Mouse (Mus musculus) right cerebral cortex, postnatal 36 days (tissue): ENCODE data around the gene Rspo1.
"Not testable (repeated sequence)": the region's sequence is repeated elsewhere in the genome, so short reads cannot be mapped to it uniquely, and the experiment has no call there.

Experiments used
- DNase-seq, 2 experiments: peaks; one replicate each; pipeline ENCODE4 v3.0.0; 2022; ENCODE audit warnings: low spot score in 2 of 2, mixed read lengths in 1 of 2

Gene Rspo1

GRCm38 (mm10) chr4:124985671-124986602 is at the start of gene Rspo1:
Gene Rspo1, plus strand, starts transcription at chr4:124986430.
- DNase-seq = no peak

- peak; percentile 95 for DNase-seq
These were observed 49.4 kb upstream of the Rspo1 start, which contains the start of gene 9930104L06Rik for GRCm38 (mm10) chr4:124936613-124937471. Gene 9930104L06Rik, plus strand, starts transcription at chr4:124937048.

GRCm38 (mm10) chr4:124939211-124939610 is 47.0 kb upstream of the Rspo1 start, which contains the start of gene Cdca8:
Gene Cdca8, minus strand, starts transcription at chr4:124939311.
- not testable (repeated sequence) for DNase-seq

GRCm38 (mm10) chr4:124943022-124943421 is 43.2 kb upstream of the Rspo1 start:
- DNase-seq = peak; percentile 34 to 58

DNA sequence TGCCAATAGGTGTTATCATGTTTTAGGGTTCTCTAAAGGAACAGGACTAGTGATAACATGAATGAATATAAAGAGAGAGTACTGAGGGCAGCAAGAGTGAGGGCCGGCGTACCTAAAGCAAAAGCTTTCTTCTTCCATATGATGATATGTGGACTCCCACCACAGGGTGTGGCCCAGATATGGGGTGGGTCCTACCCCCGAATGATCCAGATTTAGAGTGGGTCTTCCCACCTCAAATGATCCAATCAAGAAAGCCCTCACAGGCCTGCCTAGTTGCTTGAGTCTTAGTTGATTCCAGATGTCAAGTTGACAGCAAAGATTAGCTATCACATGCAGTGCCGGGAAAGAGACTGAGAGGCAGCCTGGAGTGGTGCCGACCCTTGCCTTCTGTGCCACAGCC is 42.4 kb upstream of the Rspo1 start:
- DNase-seq = no peak

DNA sequence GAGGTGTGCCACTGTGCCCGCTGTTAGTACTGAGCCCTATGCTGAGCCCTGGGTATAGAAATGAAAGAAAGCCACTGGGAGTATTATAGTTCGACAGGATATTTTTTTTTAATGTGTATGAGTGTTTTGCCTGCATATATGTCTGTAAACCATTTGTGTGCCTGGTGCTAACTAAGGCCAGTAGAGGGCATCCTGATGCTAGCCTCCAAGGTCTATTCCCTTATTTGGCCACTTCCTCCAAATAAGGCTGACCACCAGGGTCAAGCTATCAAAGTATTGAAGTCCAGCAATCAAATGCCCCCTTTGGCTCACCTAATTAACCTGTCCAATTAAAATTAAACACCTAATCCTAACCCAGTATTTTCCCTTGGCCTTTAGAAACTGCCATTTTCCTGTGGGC is 41.3 kb upstream of the Rspo1 start:
- DNase-seq = no peak

- no peak for DNase-seq
These were observed 36.7 kb upstream of the Rspo1 start for GRCm38 (mm10) chr4:124949488-124949887.

DNA sequence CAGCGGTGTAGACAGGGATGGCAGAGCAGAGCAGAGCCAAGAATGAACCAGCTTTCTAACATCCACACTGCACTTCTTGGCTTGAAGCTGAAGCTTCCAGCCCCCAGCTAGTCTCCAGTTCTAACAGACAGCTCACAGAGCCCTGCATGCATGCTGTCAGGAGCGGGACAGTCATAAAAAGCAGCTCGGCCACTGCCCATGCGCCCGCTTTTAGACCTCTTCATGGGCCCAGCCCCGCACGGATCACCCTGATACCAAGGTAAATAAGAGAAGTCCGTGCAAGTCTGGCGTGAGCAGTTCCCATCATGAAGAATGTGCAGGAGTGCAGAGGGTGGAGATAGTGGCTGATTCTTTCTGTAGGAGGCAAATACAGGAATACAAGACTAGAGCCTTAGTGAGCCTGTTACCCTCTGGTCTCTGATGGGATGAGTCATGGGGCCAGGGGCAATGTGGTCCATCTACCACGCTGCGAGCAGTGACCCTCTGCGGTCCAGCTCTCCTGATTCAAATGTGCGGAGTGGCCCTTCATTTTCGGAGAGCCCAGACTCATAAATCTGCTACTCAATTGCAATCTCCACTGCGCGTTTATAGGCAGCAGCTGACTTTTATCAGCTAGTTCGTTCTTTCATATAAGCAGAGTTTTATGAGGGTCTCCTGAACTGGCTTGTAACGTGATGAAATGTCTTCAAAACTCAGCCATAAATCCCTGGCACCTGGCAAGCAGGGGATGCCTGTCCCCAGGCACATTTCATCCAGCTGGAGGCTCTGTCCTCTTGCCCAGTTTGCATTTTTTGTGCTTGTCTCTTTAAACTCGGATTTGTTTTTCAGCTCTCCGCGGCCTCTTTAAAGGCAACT is 35.8 kb upstream of the Rspo1 start:
- no peak for DNase-seq

DNA sequence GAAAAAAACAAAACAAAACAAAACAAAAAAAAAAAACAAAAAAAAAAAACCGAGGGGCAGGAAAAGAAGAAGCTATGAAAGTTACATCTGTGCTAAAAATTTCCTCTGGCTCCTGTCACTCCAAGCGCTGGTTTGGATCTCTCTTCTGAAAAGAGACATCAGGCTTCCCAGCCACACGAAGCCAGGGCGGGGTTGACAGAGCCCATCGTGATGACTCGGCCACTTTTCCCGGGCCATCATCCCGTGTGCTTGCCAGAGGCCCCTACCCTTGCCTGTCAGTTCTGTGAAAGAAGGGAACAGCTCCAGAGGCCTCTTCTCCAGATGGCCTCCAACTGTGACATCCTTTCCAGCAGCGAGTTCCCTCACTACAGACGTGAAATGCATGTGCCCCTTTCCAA is 35.2 kb upstream of the Rspo1 start:
- no peak for DNase-seq

GRCm38 (mm10) chr4:124953546-124953945 is 32.7 kb upstream of the Rspo1 start:
- DNase-seq = no peak

GRCm38 (mm10) chr4:124957284-124957683 is 28.9 kb upstream of the Rspo1 start:
- DNase-seq = no peak

DNA sequence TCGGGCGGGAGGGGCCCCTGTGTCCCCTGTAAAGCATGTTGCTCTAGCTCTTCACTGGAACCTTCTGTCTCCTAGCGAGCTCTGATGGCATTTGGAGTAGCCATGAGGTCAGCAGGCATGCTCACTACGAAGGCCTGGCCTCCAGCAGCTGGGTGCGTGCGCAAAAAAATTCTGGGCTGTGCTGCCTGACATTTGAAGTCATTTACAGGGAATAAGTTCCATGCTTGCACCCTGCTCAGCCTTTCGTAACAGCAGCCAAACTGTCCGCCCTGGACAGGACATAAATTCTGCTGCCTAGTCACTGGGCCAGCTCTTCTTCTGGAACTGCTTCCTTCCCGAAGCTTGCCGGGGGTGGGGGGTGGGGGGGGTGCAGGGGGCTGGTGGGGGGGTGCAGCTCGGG is 27.2 kb upstream of the Rspo1 start:
- DNase-seq = no peak

GRCm38 (mm10) chr4:124960940-124961339 is 25.3 kb upstream of the Rspo1 start:
- no peak for DNase-seq

GRCm38 (mm10) chr4:124962576-124962975 is 23.7 kb upstream of the Rspo1 start:
- no peak for DNase-seq

DNA sequence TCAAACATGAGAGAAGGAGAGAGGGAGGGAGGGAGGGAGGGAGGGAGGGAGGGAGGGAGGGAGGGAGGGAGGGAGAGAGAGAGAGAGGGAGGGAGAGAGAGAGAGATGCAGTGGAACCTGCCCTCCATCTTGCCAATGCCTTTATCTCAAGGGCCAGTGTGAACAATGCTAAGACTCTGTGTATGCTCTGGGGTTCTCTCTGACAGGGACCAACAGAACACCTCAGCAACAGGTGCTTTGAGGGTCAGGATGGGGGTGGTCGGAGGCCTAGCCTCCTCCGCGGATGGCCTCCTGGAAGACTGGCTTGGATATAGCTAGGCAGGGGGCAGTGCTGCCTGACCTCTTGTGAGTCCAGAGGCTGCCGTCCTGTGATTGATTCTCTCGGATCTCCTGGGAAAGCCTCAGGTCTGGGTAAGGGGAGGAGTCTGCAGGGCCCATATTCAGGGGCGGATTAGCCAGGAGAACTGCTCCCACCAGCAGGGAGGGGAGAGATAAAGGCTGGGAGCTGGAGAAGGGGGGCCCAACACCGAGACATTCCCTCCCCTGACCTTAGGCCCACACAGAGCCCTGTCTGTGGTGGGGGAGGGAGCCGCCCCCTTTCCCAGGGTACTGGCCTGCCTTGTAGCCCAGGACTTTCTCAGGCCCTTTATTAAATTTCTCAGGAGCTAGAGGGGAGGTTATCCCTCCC is 21.2 kb upstream of the Rspo1 start:
- DNase-seq = no peak

DNA sequence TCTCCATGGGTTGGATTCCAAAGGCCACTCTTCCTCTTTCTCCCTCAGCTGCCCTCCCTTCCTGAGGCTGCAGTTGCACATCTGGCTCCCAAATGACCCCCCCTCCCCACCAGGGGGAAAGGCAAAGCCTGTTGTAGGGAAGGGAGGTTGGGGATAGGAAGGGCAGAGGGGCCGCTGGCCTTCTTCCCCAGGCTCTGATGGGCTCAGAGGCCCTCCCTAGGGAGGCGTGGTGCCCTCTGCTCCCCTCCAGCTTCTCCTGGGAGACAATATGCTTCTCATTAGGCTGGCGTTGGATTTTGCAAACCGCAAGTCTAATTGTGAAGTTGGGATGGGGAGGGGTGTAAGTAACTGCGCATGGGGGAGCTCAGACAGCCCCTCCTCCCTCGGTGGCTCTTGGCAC is 17.5 kb upstream of the Rspo1 start:
- DNase-seq = no peak

DNA sequence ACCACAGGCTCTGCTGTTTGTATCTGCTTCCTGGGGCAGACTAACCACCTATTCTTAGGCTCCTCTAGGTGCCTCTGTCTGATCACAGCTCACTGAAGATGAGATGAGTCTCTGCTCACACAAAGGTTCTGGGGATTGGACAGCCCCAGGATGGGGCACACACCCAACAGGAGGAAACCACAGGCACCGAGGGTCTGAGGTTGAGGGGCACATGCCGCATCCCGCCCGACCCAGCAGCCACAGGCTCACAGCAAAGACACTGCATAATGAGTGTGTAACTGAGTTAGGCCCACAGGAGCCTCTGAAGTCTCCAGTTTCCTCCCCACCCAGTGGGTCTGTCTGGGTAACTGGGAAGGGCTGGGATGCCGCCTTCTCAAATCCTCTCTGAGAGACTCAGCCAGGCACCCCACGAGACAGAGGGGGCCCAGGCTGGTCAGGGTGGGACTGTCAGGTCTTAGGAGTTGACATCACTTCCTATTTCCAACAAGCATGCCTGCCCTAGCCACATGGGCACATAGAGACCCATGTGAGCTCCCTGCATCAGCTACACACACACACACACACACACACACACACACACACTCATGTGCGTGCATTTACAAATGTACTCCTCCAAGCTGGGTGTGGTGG is 16.9 kb upstream of the Rspo1 start:
- no peak for DNase-seq

DNA sequence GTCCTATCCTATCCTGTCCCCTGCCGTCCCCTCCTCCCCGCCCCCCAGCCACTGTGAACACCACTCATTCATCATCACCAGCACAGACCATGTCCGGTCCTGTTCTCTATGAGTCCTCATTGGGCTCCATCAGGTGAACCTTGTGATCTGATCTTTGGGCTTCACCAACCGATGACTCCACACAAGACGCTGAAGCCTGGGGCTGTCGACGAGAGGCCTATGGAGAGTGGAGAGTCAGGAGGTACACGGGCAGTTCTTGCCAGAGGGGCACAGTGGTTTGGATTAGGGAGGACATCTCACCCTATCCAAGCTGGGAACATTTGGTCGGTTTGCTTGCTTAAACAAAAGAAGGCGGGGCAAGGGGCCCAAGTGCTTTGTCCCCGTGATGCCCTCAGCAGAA is 16.0 kb upstream of the Rspo1 start:
- DNase-seq = no peak

- DNase-seq = no peak
These were observed 15.6 kb upstream of the Rspo1 start for GRCm38 (mm10) chr4:124970677-124971076.

DNA sequence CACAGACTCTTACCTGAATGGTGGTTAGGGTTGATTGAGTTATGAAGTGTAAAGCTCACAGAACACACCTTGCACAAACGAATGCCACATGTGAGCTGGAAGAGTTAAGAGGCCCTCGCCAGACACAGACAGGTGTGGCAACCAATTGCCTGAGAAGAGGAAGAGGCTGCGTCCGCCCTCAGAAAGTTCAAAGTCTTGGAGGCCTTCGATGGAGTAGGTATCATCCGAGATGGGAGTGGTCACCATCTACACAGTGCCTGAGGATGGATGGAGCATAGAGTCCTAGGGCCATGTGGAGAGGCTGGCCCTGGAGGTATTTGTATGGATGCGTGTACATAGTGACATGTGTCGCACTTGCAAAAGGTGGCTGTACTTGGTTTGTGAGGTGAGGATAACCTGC is 15.1 kb upstream of the Rspo1 start:
- DNase-seq = no peak
